Mouse (Mus musculus): Measurements from ENCODE around the gene Ss18l1.
A peak's percentile ranks its signal among the peaks of the same experiment; 100 is the strongest.

Ss18l1 gene

DNA sequence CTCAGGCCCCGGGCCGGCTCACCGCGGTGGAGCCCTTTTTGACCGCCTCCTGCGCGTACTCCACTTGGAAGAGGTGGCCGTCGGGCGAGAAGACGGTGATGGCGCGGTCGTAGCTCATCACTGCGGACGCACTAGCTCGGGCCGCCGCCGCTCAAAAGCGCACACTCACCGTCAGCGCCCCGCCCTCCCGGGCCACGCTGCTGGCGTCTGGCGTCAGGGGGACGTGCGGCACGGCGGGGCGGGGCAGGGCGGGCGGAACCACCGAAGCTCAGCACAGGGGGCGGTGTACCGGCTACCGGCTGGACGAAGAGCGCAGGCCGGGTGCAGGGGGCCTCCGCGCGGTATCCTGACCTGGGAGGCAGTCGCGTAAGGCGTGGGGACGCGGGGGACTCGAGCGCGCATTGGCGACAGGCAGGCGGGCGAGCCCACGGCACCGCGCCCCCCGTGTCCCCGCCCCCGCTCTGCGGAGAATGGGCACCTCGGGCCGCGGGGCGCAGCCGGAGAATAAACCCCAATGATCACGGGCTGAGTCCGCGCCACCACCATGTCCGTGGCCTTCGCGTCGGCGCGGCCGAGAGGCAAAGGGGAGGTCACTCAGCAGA lies at the start of gene Ss18l1, which contains the start of gene Psma7:
Gene Ss18l1 (plus strand): TSS at position 254 of the 602 bp plus-strand sequence.
Gene Psma7 (minus strand): TSS at position 178 of the 602 bp plus-strand sequence.
- DNase-seq (ENCODE audit: low read depth, low spot score) = peak; percentile 84

GRCm38 (mm10) chr2:179993071-179993470 lies 49.2 kb upstream of the Ss18l1 start:
- no peak for DNase-seq (ENCODE audit: low read depth, low spot score)

DNA sequence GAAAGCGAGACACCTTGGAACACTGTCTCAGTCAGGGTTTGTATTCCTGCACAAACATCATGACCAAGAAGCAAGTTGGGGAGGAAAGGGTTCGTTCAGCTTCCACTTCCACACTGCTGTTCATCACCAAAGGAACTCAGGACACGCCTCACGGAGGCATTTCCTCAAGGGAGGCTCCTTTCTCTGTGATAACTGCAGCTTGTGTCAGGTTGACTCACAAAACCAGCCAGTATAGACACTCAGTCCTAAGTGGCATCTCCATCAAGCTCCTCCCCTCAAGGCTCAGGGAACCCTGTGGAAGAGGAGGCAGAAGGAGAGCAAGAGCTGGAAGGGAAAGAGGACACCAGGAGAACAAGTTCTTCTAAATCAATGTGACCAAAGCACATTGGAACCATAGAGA lies 43.9 kb upstream of the Ss18l1 start:
- peak; percentile 43 for DNase-seq (ENCODE audit: low read depth, low spot score)

DNA sequence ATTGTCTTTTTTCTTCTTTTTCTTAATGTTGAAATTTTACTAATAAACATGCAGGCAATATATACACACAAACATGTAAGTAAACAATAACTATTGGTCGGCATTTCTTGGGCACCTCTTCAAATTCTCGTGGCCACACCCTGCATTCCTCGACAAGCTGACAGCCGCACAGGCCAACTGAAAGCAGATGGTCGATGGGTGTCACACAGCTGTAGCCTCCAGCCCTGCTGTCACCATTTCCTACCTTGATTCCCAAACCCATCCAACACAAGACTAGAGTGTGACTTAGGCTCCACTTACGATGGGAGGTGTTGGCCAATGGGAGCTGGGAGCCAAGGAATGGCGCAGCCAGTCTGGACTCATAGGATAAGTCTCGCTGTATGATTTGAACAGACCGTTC lies 40.7 kb upstream of the Ss18l1 start:
- DNase-seq (ENCODE audit: low read depth, low spot score) = no peak

- DNase-seq (ENCODE audit: low read depth, low spot score) = no peak
These were observed 36.5 kb upstream of the Ss18l1 start for GRCm38 (mm10) chr2:180005656-180006351.

- no peak for DNase-seq (ENCODE audit: low read depth, low spot score)
These were observed 35.8 kb upstream of the Ss18l1 start for GRCm38 (mm10) chr2:180006352-180007017.

- DNase-seq (ENCODE audit: low read depth, low spot score) = no peak
These were observed 31.6 kb upstream of the Ss18l1 start for GRCm38 (mm10) chr2:180010686-180011085.

DNA sequence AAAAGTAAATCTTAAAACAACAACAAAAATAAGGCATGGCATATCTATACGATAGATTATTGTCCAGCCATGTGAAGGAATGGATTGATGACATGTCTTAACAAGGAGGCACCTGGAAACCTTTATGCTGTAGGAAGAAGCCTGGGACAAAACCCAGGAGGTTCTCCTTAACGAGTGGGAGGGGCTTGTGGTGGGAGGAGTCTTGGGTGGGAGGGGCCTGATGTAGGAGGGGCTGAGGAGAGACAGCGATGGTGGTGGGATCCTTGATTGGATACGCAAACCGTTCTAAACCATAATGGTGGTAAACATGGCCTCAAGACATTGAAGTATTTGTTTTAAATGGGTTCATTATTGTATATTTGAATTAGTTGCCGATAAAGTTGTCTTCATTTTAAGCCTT lies 30.9 kb upstream of the Ss18l1 start:
- DNase-seq (ENCODE audit: low read depth, low spot score) = no peak

GRCm38 (mm10) chr2:180013686-180014085 lies 28.6 kb upstream of the Ss18l1 start:
- no peak for DNase-seq (ENCODE audit: low read depth, low spot score)

GRCm38 (mm10) chr2:180017632-180018031 lies 24.7 kb upstream of the Ss18l1 start:
- no peak for DNase-seq (ENCODE audit: low read depth, low spot score)

DNA sequence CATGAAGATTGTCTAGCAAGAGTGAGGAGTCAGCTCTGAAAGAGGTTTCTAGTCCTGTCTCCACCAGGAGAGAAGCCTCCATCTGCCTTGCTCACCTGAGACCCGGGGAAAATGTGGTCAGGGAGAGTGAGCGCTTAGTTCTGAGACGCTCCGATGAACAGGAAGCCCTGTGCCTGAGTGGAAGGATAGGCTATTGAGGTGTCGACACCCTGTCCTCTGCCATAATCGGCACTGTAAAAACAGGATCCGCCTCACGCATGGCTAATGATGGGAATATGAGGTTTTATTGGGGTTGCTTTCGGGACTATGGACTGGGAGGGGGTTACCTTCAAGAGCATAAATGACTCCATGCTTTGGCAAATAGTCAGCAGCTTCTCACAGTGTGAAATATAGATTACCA lies 23.7 kb upstream of the Ss18l1 start:
- DNase-seq (ENCODE audit: low read depth, low spot score) = no peak

DNA sequence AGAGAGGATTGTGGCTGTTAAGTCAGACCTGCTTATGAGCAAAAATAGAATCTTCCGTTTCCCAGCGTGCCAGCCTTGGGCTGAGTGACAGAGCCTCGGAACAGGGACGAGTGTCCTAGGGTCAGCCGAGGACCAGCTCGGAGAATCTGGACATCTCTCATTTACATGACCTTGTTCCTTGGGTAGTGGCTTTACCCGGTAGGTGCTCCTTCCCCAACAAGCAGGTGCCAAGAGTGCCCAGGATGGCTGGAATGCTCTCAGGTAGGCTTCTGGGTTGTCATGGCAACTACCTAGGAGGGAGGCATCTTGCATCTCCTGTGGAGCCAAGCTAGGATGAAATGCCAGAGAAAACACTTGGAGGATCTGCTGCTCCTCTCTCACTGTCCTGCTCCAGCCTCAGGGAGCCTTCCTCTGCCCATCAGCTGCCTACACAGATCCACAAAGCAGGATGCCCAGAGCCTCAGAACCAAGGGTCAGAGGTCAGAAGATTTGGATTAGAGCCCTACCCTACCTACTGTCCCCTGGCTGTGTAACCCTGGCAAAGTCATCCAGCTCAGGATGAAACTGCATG lies 22.1 kb upstream of the Ss18l1 start:
- DNase-seq (ENCODE audit: low read depth, low spot score) = no peak

- DNase-seq (ENCODE audit: low read depth, low spot score) = no peak
These were observed 21.4 kb upstream of the Ss18l1 start for GRCm38 (mm10) chr2:180020919-180021318.

GRCm38 (mm10) chr2:180022751-180023150 lies 19.6 kb upstream of the Ss18l1 start:
- DNase-seq (ENCODE audit: low read depth, low spot score) = no peak

- DNase-seq (ENCODE audit: low read depth, low spot score) = peak; percentile 95
These were observed 17.8 kb upstream of the Ss18l1 start, which contains the start of gene Lsm14b for GRCm38 (mm10) chr2:180024401-180025098. TSS of gene Lsm14b (plus strand) at chr2:180024987.

DNA sequence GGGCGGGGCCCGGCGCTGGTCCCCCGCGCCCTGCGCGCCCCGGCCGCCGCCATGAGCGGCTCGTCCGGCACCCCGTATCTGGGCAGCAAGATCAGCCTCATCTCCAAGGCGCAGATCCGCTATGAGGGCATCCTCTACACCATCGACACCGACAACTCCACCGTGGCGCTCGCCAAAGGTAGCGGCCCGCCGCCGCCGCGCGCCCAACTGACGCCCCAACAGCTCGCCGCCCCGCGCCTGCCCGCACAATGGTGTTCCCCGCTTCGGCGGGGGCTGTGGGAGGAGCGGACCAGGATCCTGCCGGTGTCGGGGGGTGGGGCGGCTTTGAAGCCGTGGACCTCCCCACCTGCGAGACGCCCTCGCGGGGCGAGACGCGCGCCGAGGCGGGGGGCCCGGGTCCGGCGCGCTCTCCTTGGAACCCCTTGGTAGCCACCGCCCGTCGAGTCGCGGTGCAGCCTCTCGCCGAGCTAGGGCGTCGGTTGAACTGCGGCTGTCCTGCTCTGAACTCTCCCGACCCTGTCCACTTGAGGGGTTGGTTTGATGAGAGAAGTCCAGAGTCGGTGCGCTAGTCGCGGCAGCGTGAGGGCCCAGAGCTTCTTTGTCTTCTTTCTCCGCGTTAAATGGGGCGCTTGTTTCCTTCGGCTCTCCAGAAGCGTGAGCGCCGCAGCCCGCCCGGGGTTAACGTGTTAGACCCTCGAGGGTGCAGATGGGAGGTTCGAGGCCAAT lies 17.0 kb upstream of the Ss18l1 start:
- DNase-seq (ENCODE audit: low read depth, low spot score) = peak; percentile 43

- peak; percentile 35 for DNase-seq (ENCODE audit: low read depth, low spot score)
These were observed 16.5 kb upstream of the Ss18l1 start for GRCm38 (mm10) chr2:180025861-180026200.

DNA sequence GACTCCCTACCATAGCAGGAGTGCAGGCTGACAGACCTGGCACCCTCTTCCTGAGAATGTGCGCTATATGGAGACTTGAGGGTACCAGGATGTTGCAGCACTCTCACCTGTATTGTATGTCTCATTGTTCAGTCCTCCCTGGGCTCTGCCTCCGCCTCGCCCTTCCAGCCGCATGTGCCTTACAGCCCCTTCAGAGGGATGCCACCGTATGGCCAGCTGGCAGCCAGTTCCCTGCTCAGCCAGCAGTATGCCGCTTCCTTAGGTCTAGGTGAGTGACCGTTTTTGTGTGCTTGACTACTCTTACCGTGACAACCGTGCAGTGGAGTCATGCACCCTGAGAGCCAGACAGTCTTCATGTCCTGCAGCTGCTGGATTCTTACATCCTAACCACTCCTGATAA lies 14.5 kb upstream of the Ss18l1 start:
- no peak for DNase-seq (ENCODE audit: low read depth, low spot score)

- DNase-seq (ENCODE audit: low read depth, low spot score) = no peak
These were observed 11.0 kb upstream of the Ss18l1 start for GRCm38 (mm10) chr2:180031270-180031669.

DNA sequence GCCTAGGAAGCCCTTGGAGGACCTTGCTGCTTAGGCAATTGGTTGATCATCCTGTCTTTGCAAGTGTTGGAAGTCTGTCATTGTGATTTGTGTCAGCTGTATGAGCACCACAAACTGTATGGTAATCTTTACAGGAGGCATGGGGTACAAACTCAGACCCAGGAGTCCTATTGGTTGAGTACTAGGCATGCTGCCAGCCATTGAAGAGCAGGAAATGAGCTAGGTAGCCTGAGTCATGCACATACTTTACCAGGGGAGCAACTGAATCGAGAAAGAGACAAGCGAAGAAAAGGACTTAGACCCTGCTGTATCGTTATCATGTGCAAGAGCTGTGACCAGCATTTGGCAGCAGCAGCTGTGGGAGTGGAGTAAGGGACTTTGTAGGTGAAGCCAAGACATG lies 9.4 kb upstream of the Ss18l1 start:
- DNase-seq (ENCODE audit: low read depth, low spot score) = peak; percentile 88

DNA sequence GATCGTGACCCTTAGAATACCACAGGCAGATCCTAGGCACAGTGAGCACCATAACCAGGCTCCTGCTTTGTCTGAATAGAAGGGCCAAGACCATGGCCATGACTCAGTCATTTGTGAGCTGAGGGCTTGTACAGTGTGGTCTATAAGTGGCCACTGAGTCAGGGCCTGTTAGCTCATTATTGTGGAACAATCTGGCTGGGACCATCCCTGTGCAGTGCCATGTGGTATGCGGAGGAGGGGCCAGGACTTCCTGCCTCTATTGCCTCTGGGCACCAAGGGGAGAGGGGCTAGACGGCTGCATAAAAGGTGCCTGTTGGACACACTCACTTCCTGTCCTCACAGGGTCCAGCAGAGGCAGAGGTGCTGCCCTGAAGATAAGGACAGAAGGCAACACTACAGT lies 8.4 kb upstream of the Ss18l1 start:
- DNase-seq (ENCODE audit: low read depth, low spot score) = peak; percentile 82
